Mouse (Mus musculus) adrenal gland, postnatal 36 days (tissue): ENCODE measurements around the gene Tigd4. TPM values are rescaled to one million over a fixed set of nuclear protein-coding genes. Genes with fewer than 3 reads are reported as not detected.

Source experiments
- DNase-seq, 2 experiments: peaks; one replicate each; pipeline ENCODE4 v3.0.0; 2021; ENCODE audit warnings: mixed read lengths in 1 of 2
- total RNA-seq, 2 experiments: library from RNA; stranded (reverse); gene quantifications; 2 replicates each; pipeline ENCODE4 v1.2.3; 2021

Tigd4 gene
- total RNA-seq, 2 experiments from 2014 or later: not detected

GRCm38 (mm10) chr3:84615050-84615855, 21.9 kb downstream of the Tigd4 start:
- DNase-seq: peak in 1 of 2 experiments; percentile 34

DNA sequence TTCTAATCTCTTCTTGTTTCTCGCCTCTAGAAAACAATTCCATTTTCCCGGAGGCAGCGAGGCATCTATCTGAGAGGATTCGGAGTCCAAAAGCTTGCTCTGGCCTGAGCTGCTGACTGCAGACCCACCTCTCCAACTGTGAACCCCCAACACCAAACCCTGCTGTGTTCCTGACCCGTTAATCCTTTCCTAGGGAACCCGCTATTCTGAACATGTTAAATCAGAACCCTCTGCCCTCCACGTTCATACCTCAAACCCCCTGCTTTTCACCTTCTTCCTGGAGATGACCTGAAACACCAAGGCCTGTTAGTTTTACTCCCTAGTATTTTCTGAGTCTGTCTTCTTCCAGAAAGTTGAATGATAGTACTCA, 22.5 kb downstream of the Tigd4 start:
- DNase-seq: no peak

DNA sequence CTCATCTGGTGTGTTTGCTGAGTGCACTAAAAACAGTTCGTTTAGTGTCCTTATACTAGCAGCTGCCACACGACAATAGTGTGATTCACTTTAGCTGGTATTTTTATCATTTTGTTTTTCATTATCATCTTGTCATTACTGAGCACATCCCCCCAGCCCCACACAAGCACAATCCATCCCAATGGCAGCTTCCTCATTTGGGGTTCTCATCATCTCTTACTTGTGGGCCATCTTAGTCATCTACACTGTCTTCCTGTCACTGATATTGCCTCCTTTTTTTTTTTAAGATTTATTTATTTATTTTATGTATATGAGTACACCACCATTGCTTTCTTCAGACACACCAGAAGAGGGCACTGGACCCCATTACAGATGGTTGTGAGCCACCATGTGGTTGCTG, 25.3 kb downstream of the Tigd4 start:
- no peak for DNase-seq

GRCm38 (mm10) chr3:84619056-84619455, 25.7 kb downstream of the Tigd4 start:
- DNase-seq: no peak

DNA sequence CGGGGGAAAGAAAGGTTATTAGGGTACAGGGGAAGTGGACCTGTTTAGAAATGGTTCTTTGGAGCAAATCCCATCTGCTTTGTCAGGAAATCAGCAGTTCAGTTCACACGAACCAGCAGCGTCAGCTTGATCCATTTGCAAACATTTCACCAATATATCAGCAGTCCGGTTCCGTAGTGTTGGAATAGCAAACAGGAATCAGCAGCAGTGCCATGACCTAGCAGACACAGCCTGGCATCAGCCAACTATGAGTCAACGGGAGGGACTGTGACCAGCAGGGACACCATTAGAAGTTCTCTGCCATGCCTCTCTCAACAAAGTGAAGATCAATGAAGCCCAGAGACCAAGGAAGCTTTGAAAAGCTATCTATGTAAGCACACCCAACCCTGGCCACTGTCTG, 26.4 kb downstream of the Tigd4 start:
- DNase-seq: no peak

GRCm38 (mm10) chr3:84622026-84622425, 28.7 kb downstream of the Tigd4 start:
- DNase-seq: no peak

DNA sequence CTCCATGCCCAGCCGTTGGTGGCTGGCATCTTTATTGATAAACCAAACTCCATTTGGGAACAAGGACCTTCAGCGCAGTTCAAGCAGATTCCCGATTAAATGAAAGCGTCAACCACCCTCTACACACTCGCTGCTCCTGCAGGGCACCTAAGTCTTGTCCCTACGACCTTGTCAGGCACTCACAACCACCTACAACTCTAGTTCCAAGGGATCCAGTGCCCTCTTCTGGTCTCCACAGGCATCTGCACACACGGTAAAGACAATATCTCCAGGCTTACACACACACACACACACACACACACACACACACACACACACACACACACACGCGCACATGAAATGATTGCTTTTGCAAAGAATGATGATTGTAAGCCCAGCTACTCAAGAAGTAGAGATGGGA, 38.2 kb downstream of the Tigd4 start:
- DNase-seq: no peak

DNA sequence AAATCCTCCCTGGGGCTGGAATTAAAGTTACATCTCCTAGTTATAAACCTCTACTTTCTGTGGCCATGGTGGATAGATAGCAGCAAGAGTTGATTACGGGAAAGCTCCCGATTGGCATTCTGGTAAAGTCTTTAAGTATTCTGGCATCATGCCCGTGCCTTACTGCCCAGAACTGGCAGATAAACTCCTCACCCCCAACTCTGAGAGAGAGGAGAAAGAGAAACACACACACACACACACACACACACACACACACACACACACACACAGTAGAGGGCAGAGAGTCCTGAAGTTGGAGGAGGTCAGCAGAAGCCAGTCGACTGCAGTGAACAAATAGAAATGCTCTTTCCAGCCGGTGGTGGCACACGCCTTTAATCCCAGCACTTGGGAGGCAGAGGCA, 43.7 kb downstream of the Tigd4 start:
- DNase-seq: no peak

DNA sequence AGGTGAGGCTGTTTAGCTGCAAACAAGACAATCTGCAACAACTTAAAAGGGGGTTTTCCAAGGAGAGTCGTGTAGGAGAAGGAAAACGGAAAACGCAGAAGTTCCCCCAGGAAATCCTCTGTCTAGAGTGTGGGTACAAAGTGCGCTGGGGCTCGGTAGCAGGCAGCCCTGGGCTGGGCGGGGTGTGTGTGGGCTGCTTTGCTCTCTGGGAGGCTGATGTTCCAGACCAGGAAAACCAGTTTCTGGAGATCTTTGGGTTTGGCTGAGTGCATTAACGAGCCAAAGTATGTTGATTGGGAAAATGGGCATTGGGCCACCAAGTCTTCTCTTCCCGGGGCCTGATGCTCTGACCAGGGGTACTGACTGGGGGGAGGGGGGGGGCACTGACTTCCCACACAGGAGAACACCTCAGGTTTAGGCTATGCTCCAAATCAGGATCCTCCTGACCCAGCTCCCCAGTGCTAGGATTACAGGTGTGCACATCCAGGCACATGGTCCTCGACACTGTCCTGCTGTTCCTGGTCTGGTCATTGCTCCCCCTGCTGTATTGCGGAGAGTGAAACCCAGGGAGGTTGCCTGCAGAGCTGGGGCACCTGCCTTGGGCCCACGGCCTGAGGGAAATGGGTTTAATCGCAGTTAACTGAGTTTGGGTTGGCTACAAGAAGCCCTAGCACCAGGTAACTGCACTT, 44.7 kb downstream of the Tigd4 start:
- DNase-seq: no peak

DNA sequence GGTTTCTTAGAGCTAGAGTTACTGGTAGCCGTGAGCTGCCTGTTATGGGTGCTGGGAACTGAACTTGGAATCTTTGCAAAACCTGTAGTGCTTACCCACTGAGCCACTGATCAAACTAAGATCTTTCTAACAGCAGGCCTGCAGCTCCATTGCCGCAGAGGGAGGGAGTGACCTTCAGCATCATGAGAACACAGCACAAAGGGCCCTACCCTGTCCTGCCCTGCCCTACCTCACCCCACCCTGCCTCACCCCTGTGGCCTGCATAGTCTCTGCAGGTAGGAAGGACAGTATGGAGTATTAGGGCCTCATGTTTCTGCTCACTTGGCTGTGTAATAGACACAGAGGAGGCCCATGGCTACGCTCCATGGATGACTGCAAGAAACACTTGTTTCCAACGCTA, 45.5 kb downstream of the Tigd4 start:
- no peak for DNase-seq

- peak; percentile 64 to 67 for DNase-seq
These were observed 46.6 kb downstream of the Tigd4 start for GRCm38 (mm10) chr3:84639767-84640500.

GRCm38 (mm10) chr3:84640536-84640935, 47.2 kb downstream of the Tigd4 start:
- DNase-seq: no peak

DNA sequence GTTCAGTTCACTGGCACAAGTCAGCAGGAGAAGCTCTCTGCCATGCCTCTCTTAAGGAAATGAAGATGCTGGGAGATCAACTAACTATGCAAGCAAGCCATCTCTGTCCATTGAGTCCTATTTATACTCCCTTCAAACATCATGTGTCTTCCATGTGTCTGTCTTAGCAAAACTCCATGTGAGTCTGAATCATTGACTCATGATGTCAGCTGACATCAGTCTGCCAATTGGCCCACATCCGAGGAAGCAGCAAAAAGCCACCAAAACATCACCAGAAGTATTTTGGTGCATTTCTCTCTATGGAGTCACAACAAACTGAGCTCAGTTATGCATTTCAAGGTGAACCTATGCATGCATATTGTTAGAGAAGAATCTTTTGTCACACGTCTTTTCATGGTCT, 48.0 kb downstream of the Tigd4 start:
- no peak for DNase-seq

DNA sequence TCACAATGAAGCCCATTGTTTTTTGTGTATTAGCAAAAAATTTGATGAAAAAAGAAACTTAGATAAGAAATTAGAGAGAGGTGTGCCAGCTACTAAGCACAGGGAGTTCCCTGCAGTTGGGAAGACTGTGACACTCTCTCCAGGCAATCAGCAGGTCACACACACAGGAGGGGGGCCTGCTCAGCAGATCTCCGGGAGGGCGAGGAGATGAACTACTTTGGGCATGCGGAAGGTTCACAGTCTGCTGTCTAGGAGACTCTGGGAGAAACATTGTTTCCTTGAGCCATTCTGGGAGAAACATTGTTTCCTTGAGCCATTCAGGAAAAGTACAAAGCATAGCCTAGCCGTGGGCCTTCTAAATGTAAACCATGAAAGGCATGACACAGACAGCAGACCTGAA, 49.6 kb downstream of the Tigd4 start:
- no peak for DNase-seq

- DNase-seq: no peak
These were observed 52.0 kb downstream of the Tigd4 start for GRCm38 (mm10) chr3:84645156-84646006.

GRCm38 (mm10) chr3:84646007-84646290, 52.6 kb downstream of the Tigd4 start:
- peak; percentile 34 to 42 for DNase-seq

GRCm38 (mm10) chr3:84646331-84646845, 53.0 kb downstream of the Tigd4 start:
- DNase-seq: peak; percentile 69 to 79

Other genes starting within 250 kb of the Tigd4 start
- 10 to 100 TPM in 1 of 2 experiments, 1 to 10 TPM in 1; 2.8 to 15.7 TPM for gene Fhdc1, start 113.1 kb upstream of the Tigd4 start, total RNA-seq
- 10 to 100 TPM; 46.6 to 64.1 TPM for gene Arfip1, start 10.9 kb upstream of the Tigd4 start, total RNA-seq
- gene Tmem154, start 72.6 kb downstream of the Tigd4 start, total RNA-seq: 1 to 10 TPM; 2.0 to 9.7 TPM
- gene Fbxw7, start 221.7 kb downstream of the Tigd4 start, total RNA-seq: 10 to 100 TPM; 15.2 to 18.6 TPM